Mouse (Mus musculus) midbrain, postnatal 0 days (tissue): ENCODE measurements at regions not wholly inside any gene's neighbourhood (a gene's known extent, or its start where the extent isn't known, plus 50 kb on each side); places are given as distances from the start of the nearest gene placed in this dataset.

Source experiments
- ATAC-seq: fragments of 200-750 bp; cut with Nextera tagmentation; 2 replicates; pipeline ENCODE4 v1.8.0; 2017; ENCODE audit warnings: moderate number of reproducible peaks, mild to moderate bottlenecking, moderate TSS enrichment, moderate library complexity; ENCODE audit not compliant: low FRiP score
- DNase-seq: peaks from one replicate; pipeline ENCODE4 v3.0.0-alpha.2; 2015; ENCODE audit warnings: low spot score
- H3K27ac ChIP-seq: fragments of 300-500 bp; sonication (generic); 2 replicates; pipeline ENCODE4 v1.5.1; 2014; ENCODE audit warnings: low read depth, mild to moderate bottlenecking, low read length, mixed read lengths
- H3K27me3 ChIP-seq: fragments of 300-500 bp; sonication (generic); 2 replicates; pipeline ENCODE4 v1.6.1; 2014; ENCODE audit warnings: low read length, control low read depth, mixed read lengths; ENCODE audit not compliant: insufficient read depth
- H3K36me3 ChIP-seq: fragments of 300-500 bp; sonication (generic); 2 replicates; pipeline ENCODE4 v1.6.1; 2014; ENCODE audit warnings: low read length, control low read depth, mixed read lengths; ENCODE audit not compliant: insufficient read depth
- H3K4me1 ChIP-seq: fragments of 300-500 bp; sonication (generic); 2 replicates; pipeline ENCODE4 v1.6.1; 2014; ENCODE audit warnings: mild to moderate bottlenecking, control low read depth, antibody characterized with exemption, low read length, mixed read lengths; ENCODE audit not compliant: insufficient read depth
- H3K4me2 ChIP-seq: fragments of 300-500 bp; sonication (generic); 2 replicates; pipeline ENCODE4 v1.6.1; 2014; ENCODE audit warnings: low read depth, mild to moderate bottlenecking, low read length, mixed read lengths; ENCODE audit not compliant: poor library complexity, severe bottlenecking
- H3K4me3 ChIP-seq: fragments of 300-500 bp; sonication (generic); 2 replicates; pipeline ENCODE4 v1.5.1; 2014; ENCODE audit warnings: low read depth, mild to moderate bottlenecking, low read length, moderate library complexity
- H3K9ac ChIP-seq: fragments of 300-500 bp; sonication (generic); replicated peaks from 2 replicates; pipeline ENCODE4 v1.6.1; 2014; ENCODE audit warnings: mild to moderate bottlenecking, low read length, moderate library complexity, mixed read lengths; ENCODE audit not compliant: poor library complexity, severe bottlenecking
- H3K9me3 ChIP-seq: fragments of 300-500 bp; sonication (generic); 2 replicates; pipeline ENCODE4 v1.6.1; 2016; ENCODE audit warnings: low read length, control low read depth
- CTCF ChIP-seq: IDR thresholded peaks from 2 replicates; pipeline ENCODE4 v1.5.1; 2016; ENCODE audit warnings: antibody characterized with exemption, mild to moderate bottlenecking
- WGBS: fragments of 180-500 bp; shearing (Covaris S2); extraction: QIAGEN DNeasy Blood & Tissue Kit; methylation state at CpG from one replicate; pipeline ENCODE4 v1.1.7; 2014; 5-methylcytosine and 5-hydroxymethylcytosine counted together

DNA sequence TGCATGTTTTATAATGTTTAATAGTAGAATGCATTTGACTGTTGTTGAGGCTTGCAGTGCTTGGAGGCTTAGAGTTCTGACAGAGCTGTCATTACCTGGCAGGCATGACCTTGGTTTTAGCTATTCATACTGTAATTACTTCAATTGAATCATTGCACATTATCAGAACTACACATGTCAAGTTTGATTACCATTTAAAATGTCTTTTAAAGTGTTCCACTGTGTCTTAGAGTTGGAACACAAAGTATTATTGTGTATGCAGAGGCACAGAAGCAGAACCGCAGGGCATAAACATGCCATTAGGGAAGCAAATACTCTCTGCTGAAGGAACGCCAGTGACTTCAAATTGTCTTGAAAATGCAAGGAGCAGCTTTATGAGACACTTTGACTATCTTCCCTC lies 493.7 kb upstream of the Pcdh17 start:
- DNase-seq (peak; percentile 6), ATAC-seq (no peak)
- H3K36me3 ChIP-seq = no peaks in the 10 kb centered on the region
- no peaks in the 10 kb centered on the region for H3K27me3 ChIP-seq
- no peak overlapping the region for H3K4me2 ChIP-seq
- no peaks in the 10 kb centered on the region for H3K9me3 ChIP-seq
- H3K4me3 ChIP-seq = no peak overlapping the region
- 60% methylated on average over 2 of the region's 2 CpGs for WGBS
- no peak for TF ChIP-seq CTCF
- H3K4me1 ChIP-seq = no peaks in the 10 kb centered on the region
- H3K9ac ChIP-seq = no peak overlapping the region
- no peak overlapping the region for H3K27ac ChIP-seq

- Histone ChIP-seq H3K27me3 (no peaks in the 10 kb centered on the region), H3K4me1 (no peaks in the 10 kb centered on the region), H3K36me3 (no peaks in the 10 kb centered on the region), H3K9me3 (no peaks in the 10 kb centered on the region), H3K4me3 (no peak overlapping the region), H3K27ac (no peak overlapping the region), H3K9ac (no peak overlapping the region), H3K4me2 (no peak overlapping the region)
- no peak for ATAC-seq
- TF ChIP-seq CTCF = no peak
- WGBS = 82% methylated on average over 3 of the region's 3 CpGs
- peak; percentile 51 for DNase-seq
These were observed 484.3 kb upstream of the Pcdh17 start for GRCm38 (mm10) chr14:83959111-83959510.

DNA sequence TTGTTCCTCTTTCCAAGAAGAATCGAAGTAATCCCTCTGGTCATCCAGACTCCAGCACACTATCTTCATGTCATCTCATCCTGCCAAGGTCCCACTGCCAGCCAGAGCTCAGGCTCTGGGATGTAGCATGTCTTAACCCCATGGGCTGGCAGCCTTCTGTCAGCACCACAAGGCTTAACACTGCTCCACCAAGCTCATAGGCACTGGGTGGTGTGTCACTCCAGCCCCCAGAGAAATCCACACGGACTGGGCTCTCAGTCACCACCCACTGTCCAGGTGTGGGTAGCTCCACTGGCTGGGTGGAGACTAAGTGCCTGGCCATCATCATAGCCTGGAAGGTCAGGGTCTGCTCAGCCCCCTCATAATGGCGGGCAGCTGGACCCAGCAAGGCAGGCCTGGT lies 459.8 kb upstream of the Pcdh17 start:
- Histone ChIP-seq H3K9ac (no peak overlapping the region), H3K36me3 (no peaks in the 10 kb centered on the region), H3K4me2 (no peak overlapping the region), H3K4me1 (no peaks in the 10 kb centered on the region), H3K27me3 (no peaks in the 10 kb centered on the region), H3K4me3 (no peak overlapping the region), H3K9me3 (no peaks in the 10 kb centered on the region), H3K27ac (no peak overlapping the region)
- peak; percentile 52; the same call in 1 of the 2 replicates for ATAC-seq
- DNase-seq = no peak
- WGBS = 90% methylated on average over 3 of the region's 3 CpGs
- no peak for TF ChIP-seq CTCF
